Mouse (Mus musculus) left cerebral cortex, adult 8-10 months (tissue): Measurements from ENCODE around the gene Clec4d. TPM values are rescaled to one million over a fixed set of nuclear protein-coding genes. Genes with fewer than 3 reads are reported as not detected.

Source experiments
- DNase-seq, 2 experiments: peaks; one replicate each; pipeline ENCODE4 v3.0.0; 2022; ENCODE audit warnings: low spot score in 2 of 2
- total RNA-seq, 4 experiments: library from RNA; stranded (reverse); gene quantifications; 2 replicates each; pipeline ENCODE4 v1.2.4; 2022

The Clec4d gene
- total RNA-seq, 4 experiments from 2014 or later, result not detected

- DNase-seq, result no peak
Observed at GRCm38 (mm10) chr6:123308033-123308432, 46.1 kb downstream of the Clec4d start, which contains the start of gene Vmn2r19. TSS of gene Vmn2r19 (plus strand) at chr6:123308333.

Other genes with a start within 250 kb of the Clec4d start
- gene Clec4b1, start 212.1 kb upstream of the Clec4d start, total RNA-seq, result not detected
- gene Clec4a2, start 155.7 kb upstream of the Clec4d start, total RNA-seq, result 1 to 10 TPM; 1.0 to 2.5 (median 2.0) TPM
- gene Clec4b2, start 89.2 kb upstream of the Clec4d start, total RNA-seq, result not detected
- not detected for gene Clec4n, start 32.3 kb upstream of the Clec4d start, total RNA-seq
- not detected for gene Clec4e, start 27.8 kb downstream of the Clec4d start, total RNA-seq
- gene Vmn2r19, start 46.2 kb downstream of the Clec4d start, total RNA-seq, result not detected
- not detected for gene Vmn2r20, start 156.0 kb downstream of the Clec4d start, total RNA-seq